Mouse (Mus musculus) adrenal gland, postnatal 25 days (tissue): ENCODE results near the gene Spata3. TPM values are rescaled to one million over a fixed set of nuclear protein-coding genes. Genes with fewer than 3 reads are reported as not detected.
"Not testable (repeated sequence)": the region's sequence is repeated elsewhere in the genome, so short reads cannot be mapped to it uniquely, and the experiment has no call there.

ENCODE experiments used
- DNase-seq: peaks from one replicate; pipeline ENCODE4 v3.0.0; 2021; ENCODE audit warnings: mixed read lengths
- long read RNA-seq: library from polyadenylated mRNA; stranded (forward); transcript quantifications from one replicate; pipeline ENCODE4 v2.0.0, GENCODE M21; 2021
- total RNA-seq: library from RNA; stranded (reverse); gene quantifications from 2 replicates; pipeline ENCODE4 v1.2.3, GENCODE M21; 2021

Spata3 gene
- not detected in 2 replicates for total RNA-seq
- long read RNA-seq, result 0 reads

- no peak for DNase-seq
Observed at GRCm38 (mm10) chr1:86016516-86016915, at the start of gene Spata3. Spata3 (plus strand) TSS chr1:86016816.

GRCm38 (mm10) chr1:85969081-85969480 lies 47.5 kb upstream of the Spata3 start:
- no peak for DNase-seq

- DNase-seq, result no peak
Observed at GRCm38 (mm10) chr1:85969519-85969918, 47.1 kb upstream of the Spata3 start.

- DNase-seq, result no peak
Observed at GRCm38 (mm10) chr1:85971070-85971469, 45.5 kb upstream of the Spata3 start.

GRCm38 (mm10) chr1:85972341-85972740 lies 44.3 kb upstream of the Spata3 start:
- no peak for DNase-seq

- no peak for DNase-seq
Observed at GRCm38 (mm10) chr1:85973468-85973877, 43.1 kb upstream of the Spata3 start.

- peak; percentile 54 for DNase-seq
Observed at GRCm38 (mm10) chr1:85977709-85978108, 38.9 kb upstream of the Spata3 start.

- peak; percentile 70 for DNase-seq
Observed at GRCm38 (mm10) chr1:85981738-85982357, 34.8 kb upstream of the Spata3 start.

GRCm38 (mm10) chr1:85985784-85986183 lies 30.8 kb upstream of the Spata3 start:
- no peak for DNase-seq

- DNase-seq, result no peak
Observed at GRCm38 (mm10) chr1:85988351-85988750, 28.3 kb upstream of the Spata3 start.

GRCm38 (mm10) chr1:85988882-85989281 lies 27.7 kb upstream of the Spata3 start:
- DNase-seq, result not testable (repeated sequence)

GRCm38 (mm10) chr1:85992175-85992574 lies 24.4 kb upstream of the Spata3 start:
- DNase-seq, result no peak

GRCm38 (mm10) chr1:85993541-85993940 lies 23.1 kb upstream of the Spata3 start:
- no peak for DNase-seq

GRCm38 (mm10) chr1:85997221-85997620 lies 19.4 kb upstream of the Spata3 start:
- DNase-seq, result no peak

- no peak for DNase-seq
Observed at GRCm38 (mm10) chr1:85998012-85998411, 18.6 kb upstream of the Spata3 start.

- no peak for DNase-seq
Observed at GRCm38 (mm10) chr1:85999853-86000570, 16.6 kb upstream of the Spata3 start.

GRCm38 (mm10) chr1:86005540-86005939 lies 11.1 kb upstream of the Spata3 start:
- DNase-seq, result no peak

- no peak for DNase-seq
Observed at GRCm38 (mm10) chr1:86006040-86006439, 10.6 kb upstream of the Spata3 start.

- peak; percentile 93 for DNase-seq
Observed at GRCm38 (mm10) chr1:86007778-86008177, 8.8 kb upstream of the Spata3 start.

- DNase-seq, result not testable (repeated sequence)
Observed at GRCm38 (mm10) chr1:86015758-86016157, 858 bp upstream of the Spata3 start.

GRCm38 (mm10) chr1:86018235-86019055 lies 1.8 kb downstream of the Spata3 start:
- DNase-seq, result peak; percentile 55

- DNase-seq, result no peak
Observed at GRCm38 (mm10) chr1:86021365-86021989, 4.9 kb downstream of the Spata3 start.
